Mouse (Mus musculus): ENCODE measurements at regions not wholly inside any gene's neighbourhood (a gene's known extent, or its start where the extent isn't known, plus 50 kb on each side); places are given as distances from the start of the nearest gene placed in this dataset.

DNA sequence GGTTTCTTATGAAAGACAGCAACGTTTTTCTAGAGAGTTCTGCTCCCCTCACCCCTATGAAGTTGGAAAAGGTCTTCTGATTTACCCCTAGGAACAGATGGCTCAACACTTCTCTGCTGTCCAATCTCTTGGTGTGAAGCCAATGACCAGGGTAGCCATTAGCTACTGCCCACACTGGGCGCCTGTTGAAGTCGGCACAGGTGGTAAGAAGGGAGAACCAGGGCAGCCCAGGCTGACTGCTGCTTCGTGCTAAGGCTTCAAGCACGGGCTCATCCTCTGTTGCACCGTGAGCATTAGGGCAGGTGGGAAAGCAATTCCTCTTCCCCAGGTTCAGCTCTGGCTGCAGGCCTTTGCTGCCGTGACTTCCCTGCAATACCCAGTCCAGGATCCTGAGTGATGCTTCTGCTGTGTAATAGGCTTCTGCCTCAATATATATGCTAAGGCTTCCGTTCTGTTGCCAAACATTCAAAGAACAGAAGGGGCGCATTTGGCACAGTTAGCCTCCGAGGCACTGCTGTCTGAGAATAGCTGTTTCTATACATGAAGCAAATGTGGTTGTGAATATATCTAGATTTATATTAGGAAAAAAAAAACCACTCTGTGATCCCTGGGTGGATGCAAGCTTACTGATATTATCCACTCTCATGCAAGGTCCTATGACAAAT lies 76.4 kb upstream of the Atp5g3 start:
- no peak for DNase-seq (ENCODE audit: low read depth, low spot score)

DNA sequence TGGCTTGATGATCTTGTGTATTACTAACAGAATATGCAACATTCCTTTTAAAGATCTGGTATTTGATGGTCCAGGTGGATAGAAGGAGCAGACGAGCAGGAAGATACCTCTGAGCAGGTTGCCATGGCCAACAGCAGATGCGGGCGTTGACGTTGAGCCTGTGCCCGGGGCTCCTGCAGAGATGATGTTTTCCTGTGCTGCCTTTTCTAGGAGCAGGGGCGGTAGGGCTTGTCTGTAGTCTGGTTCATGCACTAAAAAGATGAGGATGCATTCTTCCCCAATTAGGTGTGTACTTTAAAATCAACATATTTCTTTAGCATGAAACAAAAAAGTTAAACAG lies 74.8 kb upstream of the Atp5g3 start:
- no peak for DNase-seq (ENCODE audit: low read depth, low spot score)

DNA sequence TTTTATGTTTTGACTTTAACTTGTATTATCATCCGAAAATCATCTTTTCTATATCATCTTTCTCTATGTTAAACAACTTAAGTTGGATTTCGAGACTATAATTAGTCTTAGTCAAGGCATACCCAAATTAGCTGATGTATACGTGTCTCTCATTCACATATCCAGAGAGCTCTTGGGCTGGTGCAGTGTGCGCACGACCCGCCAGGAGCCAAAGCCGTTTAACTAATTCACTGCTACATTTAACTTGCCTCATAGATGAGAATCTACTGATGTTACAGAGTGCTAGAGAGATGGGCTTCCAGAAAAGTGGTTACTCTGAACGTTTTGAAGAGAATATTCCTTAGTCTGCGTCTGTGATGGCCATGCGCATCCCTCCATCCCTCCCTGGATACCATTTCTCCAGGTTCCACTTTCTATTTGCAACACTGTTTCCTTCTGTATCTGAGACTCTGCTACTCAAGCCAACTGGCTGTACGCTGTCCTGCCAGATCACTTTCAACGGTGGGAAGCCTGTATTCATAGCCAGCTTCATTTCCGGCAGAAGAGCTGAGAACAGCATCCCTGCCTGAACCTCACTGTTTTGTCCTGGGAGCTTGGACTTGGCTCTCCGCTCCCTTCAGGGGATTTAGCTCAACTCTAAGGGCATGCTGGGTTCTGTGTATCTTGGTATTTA lies 74.2 kb upstream of the Atp5g3 start:
- DNase-seq (ENCODE audit: low read depth, low spot score): no peak

DNA sequence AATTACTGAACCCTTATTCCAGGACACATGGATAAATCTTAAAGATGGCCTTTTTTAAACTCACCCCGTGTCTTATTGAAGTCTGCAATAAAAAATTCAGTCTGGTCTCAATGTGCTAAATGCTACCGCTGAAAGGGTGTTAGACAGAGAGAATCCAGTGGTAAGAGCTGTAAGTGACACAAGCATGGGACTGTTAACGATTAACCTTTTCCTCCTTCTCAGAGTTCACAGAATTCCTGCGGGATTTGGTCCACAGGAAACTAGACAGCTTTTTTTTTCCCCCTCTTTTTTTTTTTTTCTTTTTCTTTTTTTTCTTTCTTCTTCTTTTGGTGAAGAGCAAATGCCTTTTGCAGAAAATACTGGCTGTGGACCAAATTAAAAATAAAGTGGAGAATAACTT lies 72.0 kb upstream of the Atp5g3 start:
- DNase-seq (ENCODE audit: low read depth, low spot score): no peak

DNA sequence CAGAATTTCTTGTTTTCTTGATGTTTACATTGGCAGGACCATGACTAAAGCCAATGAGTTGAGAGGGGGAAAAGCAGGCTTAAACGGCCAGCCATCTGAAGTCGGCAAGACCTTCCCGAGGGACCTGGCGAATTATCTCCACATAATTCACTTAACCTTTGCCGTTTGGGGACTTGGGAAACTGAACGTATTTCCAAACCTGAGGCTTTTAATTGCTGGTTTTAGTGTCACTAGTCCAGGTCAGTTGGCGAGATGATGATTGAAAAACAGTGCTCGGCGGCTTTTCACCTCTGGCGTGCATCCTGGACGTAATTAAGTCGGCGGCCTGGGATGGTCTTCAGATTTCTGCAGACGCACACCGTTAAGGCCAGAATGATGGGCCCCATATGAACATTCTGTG lies 66.9 kb upstream of the Atp5g3 start:
- no peak for DNase-seq (ENCODE audit: low read depth, low spot score)

DNA sequence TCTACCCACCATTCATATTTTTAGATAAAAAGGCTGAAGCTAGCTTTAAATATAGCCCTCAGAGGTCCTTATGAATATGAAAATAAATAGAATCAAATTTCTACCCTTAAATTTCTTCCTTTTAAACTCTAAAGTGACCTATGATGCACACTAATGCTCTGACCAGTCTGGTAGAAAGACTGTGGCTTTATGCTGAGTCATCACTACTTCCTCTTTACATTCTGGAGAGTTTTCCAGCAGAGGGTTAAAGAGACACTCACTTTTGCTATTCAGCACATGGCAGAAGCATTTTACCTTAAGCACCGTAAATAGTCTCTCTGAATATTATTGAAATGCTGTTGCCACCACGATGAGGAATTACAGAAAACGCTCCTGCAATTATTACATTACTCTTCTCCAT lies 62.6 kb upstream of the Atp5g3 start:
- DNase-seq (ENCODE audit: low read depth, low spot score): no peak

DNA sequence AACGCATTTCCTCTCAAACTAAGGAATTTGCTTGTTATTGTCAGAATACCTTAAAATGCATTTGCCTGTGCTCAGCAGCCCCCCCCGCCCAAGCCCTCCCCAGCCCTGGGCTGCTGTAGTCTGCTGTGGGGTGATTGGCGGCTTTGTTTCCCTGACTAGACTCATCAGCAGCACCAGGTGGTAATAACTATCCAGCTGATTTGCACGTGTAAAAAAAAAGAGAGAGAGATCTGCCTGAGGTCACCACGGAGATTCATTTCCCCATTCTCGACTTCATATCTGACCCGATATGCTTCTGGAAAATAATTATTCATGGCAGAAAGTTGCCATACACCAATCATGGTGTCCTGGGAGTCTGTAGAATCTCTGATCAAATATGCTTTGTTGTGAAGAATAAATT lies 56.5 kb upstream of the Atp5g3 start:
- no peak for DNase-seq (ENCODE audit: low read depth, low spot score)

DNA sequence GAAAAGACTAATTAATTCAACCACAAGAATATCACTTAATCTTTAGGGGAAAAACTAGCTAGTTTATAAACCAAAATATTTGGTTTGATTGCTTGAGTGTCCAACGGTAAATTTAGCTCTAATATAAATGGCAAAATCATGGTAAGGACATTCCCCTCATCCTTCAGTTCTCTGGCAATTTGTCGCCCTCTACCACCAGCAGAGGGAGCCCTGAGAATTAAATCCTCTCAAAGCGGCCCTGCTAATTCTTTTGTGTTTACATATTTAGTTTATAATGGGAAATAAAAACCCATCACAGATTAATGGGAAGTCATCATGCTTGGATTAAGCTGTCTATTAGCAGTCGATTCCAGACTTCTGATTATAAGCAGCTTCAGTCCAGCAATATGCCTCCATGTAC lies 54.5 kb upstream of the Atp5g3 start:
- DNase-seq (ENCODE audit: low read depth, low spot score): peak; percentile 43

All from retina, postnatal 7 days (tissue).